Mouse (Mus musculus) heart, embryonic 12.5 days (tissue): ENCODE measurements around the gene Tcl1b2. TPM values are rescaled to one million over a fixed set of nuclear protein-coding genes. Genes with fewer than 3 reads are reported as not detected.
"Not testable (repeated sequence)": the region's sequence is repeated elsewhere in the genome, so short reads cannot be mapped to it uniquely, and the experiment has no call there.

Experiments used
- ATAC-seq: fragments of 200-750 bp; cut with Nextera tagmentation; 2 replicates; pipeline ENCODE4 v1.8.0; 2017; ENCODE audit warnings: moderate TSS enrichment, moderate library complexity; ENCODE audit not compliant: insufficient number of reproducible peaks, low FRiP score
- H3K27ac ChIP-seq: fragments of 300-500 bp; sonication (generic); 2 replicates; pipeline ENCODE4 v1.5.1; 2016; ENCODE audit warnings: mild to moderate bottlenecking, moderate library complexity; ENCODE audit not compliant: poor library complexity, severe bottlenecking
- H3K27me3 ChIP-seq: fragments of 300-500 bp; sonication (generic); replicated peaks from 2 replicates; pipeline ENCODE4 v1.6.1; 2016; ENCODE audit warnings: mild to moderate bottlenecking, moderate library complexity
- H3K36me3 ChIP-seq: fragments of 300-500 bp; sonication (generic); 2 replicates; pipeline ENCODE4 v1.6.1; 2016; ENCODE audit warnings: mild to moderate bottlenecking, moderate library complexity
- H3K4me1 ChIP-seq: fragments of 300-500 bp; sonication (generic); replicated peaks from 2 replicates; pipeline ENCODE4 v1.6.1; 2016; ENCODE audit warnings: mild to moderate bottlenecking
- H3K4me2 ChIP-seq: fragments of 300-500 bp; sonication (generic); 2 replicates; pipeline ENCODE4 v1.6.1; 2016; ENCODE audit warnings: mild to moderate bottlenecking, moderate library complexity
- H3K4me3 ChIP-seq: fragments of 300-500 bp; sonication (generic); 2 replicates; pipeline ENCODE4 v1.5.1; 2016; ENCODE audit warnings: mild to moderate bottlenecking
- H3K9ac ChIP-seq: fragments of 300-500 bp; sonication (generic); 2 replicates; pipeline ENCODE4 v1.6.1; 2016; ENCODE audit warnings: mild to moderate bottlenecking, moderate library complexity
- H3K9me3 ChIP-seq: fragments of 300-500 bp; sonication (generic); replicated peaks from 2 replicates; pipeline ENCODE4 v1.6.1; 2016; ENCODE audit warnings: mild to moderate bottlenecking, moderate library complexity
- WGBS: fragments of 180-500 bp; shearing (Covaris S2); methylation state at CpG from one replicate; pipeline ENCODE4 v1.1.7; 2016; 5-methylcytosine and 5-hydroxymethylcytosine counted together
- polyA plus RNA-seq: library from polyadenylated mRNA; unstranded; fragments of >200 nt; fragmentation: Nextera tagmentation; extraction: Ambion mirVana; gene quantifications from 2 replicates; pipeline ENCODE4 v1.2.1, GENCODE M21; 2016

Tcl1b2 gene
- polyA plus RNA-seq, 1 experiment from 2014 or later = not detected

DNA sequence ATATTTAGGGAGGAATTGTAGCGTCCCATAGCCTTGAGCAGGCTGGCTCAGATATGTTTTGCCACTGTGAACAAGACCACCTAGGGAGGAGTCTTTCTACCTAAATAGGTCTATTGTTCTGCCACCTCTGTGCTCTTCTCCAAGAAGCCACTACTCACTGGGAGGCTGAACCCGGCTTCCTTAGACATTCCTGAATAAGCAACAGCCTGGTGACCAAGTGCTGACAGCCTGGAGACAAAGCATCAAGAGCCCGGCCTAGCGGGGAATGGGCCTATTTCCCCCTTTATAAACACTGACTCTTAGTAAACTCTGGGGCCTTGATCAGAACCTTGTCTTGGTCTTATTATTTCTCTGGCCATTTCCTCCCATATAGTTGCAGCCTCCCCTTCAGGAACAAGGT is 19.3 kb upstream of the Tcl1b2 start:
- Histone ChIP-seq H3K27ac (no peak overlapping the region), H3K9ac (no peak overlapping the region), H3K36me3 (no peaks in the 10 kb centered on the region), H3K9me3 (0 out of 2 replicates have a peak, but pooled peaks cover 3% of the 10 kb centered on the region), H3K27me3 (no peaks in the 10 kb centered on the region), H3K4me1 (no peaks in the 10 kb centered on the region), H3K4me3 (no peak overlapping the region), H3K4me2 (no peak overlapping the region)
- 66% methylated on average over 4 of the region's 4 CpGs for WGBS
- ATAC-seq = no peak

DNA sequence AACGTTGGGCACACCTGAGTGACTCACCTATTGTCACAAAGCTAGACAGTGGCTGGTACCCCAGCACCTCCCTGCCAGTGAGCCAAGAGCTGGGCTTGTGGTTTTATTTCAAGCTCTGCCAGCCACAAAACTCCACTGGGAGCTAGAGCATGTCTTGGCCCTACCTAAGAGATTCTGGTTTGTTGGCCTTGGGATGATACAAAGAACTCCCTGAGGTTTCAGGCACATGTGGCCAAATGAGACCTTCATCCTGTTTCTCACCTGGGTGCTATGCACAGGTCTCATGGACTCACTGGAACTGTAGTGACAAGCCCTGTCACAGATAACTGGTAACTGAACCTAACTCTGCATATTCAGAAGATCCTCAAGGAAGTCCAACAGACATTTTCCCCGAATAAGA is 18.2 kb upstream of the Tcl1b2 start:
- 79% methylated on average over 2 of the region's 2 CpGs for WGBS
- H3K4me2 ChIP-seq = no peak overlapping the region
- no peak overlapping the region for H3K4me3 ChIP-seq
- no peak for ATAC-seq
- no peaks in the 10 kb centered on the region for H3K4me1 ChIP-seq
- H3K9me3 ChIP-seq = 0 out of 2 replicates have a peak, but pooled peaks cover 3% of the 10 kb centered on the region
- H3K36me3 ChIP-seq = no peaks in the 10 kb centered on the region
- H3K27me3 ChIP-seq = no peaks in the 10 kb centered on the region
- H3K9ac ChIP-seq = no peak overlapping the region
- no peak overlapping the region for H3K27ac ChIP-seq

DNA sequence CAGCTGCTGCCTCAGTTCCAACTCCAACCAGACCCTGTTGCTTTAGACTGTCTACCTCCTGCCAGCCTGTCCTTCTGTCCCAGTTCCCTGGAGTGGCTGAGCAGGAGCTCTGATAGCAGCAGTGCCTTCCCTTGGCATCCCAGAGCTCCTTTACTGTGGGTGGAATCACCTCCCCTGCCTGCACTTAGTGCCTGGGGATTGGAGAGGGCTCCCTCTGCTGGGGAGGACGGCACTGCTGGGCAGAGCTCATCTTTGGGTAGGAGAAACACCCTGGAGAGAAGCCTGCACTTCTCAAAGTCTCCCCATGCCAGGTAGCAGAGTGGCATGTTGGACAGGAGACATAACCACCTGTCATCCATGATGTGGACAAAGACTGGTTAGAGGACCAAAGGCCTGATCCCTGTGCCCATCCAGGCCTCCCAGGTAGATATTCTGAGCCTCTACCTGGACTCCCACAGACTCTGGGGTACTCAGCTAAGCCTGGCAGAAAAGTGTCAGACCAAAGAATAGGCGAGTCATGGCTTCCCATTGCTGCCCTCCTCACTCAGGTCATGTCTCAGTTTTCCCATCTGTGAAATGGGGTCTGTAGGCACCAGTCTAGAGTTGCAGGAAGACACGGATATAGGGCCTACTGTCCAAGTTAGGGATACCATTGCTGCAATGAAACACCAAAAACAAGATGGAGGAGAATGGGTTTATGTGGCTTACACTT is 16.2 kb upstream of the Tcl1b2 start:
- H3K4me2 ChIP-seq, H3K9ac ChIP-seq, H3K4me3 ChIP-seq, H3K9me3 ChIP-seq, H3K36me3 ChIP-seq, H3K27me3 ChIP-seq, ATAC-seq, H3K27ac ChIP-seq, H3K4me1 ChIP-seq: not testable (repeated sequence)
- 51% methylated on average over 3 of the region's 3 CpGs for WGBS

DNA sequence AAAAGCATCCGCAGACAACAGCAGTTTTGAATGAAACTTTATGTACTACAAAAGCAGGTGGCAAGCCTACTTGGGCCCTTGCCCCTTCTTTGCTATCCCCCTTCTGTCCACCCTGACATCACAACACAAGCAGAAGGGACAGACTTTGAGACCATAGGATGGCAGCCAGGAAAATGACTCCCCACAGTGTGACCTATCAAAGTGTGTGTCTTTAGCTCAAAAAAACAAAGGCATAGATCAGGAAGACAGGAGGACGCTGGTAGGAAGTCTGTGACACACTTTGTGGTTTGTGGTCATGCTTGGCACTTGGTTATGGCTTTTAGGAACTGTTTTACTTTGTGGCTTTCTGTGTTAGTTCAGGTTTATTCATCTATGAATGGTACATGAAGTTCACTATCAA is 11.6 kb upstream of the Tcl1b2 start:
- 65% methylated on average over 2 of the region's 2 CpGs for WGBS
- not testable (repeated sequence) for H3K27ac ChIP-seq, H3K9me3 ChIP-seq, H3K4me2 ChIP-seq, H3K4me1 ChIP-seq, H3K4me3 ChIP-seq, H3K36me3 ChIP-seq, H3K27me3 ChIP-seq, ATAC-seq, H3K9ac ChIP-seq

DNA sequence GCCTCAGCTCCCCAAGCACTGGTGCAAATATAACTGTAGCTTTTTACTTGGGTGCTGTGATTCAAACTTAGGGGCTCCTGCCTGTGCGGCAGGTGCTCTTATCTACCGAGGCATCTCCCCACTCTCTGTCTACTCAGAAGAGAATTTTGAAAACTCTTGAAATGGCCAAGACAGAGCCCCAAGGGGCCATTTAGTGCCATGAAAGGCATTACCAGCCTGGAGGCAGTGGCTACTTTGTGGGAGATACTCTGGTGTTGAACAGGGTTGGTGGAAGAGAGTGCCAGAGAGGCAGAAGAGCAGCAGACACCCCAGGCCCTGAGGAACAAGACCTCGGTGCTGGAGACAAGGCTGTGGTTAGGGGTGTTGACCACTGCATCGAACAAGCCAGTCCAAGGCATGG is 11.0 kb upstream of the Tcl1b2 start:
- not testable (repeated sequence) for H3K4me2 ChIP-seq, H3K4me1 ChIP-seq, H3K36me3 ChIP-seq, H3K9me3 ChIP-seq, H3K4me3 ChIP-seq, ATAC-seq, H3K9ac ChIP-seq, H3K27me3 ChIP-seq, H3K27ac ChIP-seq
- WGBS = 75% methylated on average over 4 of the region's 4 CpGs

DNA sequence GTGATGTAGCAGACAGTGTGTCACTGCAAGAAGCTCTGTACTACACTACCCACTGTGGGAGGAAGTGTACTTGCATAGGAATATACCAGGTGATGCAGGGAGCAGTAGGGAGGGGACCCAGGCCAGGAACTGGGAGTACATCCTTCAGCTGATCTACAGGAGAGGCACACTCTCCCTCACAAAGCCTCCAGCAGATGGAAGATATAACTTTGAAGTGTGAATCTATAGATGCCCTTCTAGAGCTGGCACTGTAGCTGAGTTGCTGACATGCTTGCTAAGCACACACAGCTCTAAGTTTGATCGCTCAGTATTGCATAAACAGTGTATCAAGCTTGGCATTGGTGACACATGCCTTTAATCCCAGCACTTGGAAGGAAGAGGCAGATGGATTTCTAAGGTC is 8.1 kb upstream of the Tcl1b2 start:
- not testable (repeated sequence) for H3K27me3 ChIP-seq, H3K4me2 ChIP-seq, H3K27ac ChIP-seq, ATAC-seq, H3K9me3 ChIP-seq, H3K4me3 ChIP-seq, H3K9ac ChIP-seq, H3K36me3 ChIP-seq, H3K4me1 ChIP-seq
- 85% methylated on average over 1 of the region's 1 CpGs for WGBS

DNA sequence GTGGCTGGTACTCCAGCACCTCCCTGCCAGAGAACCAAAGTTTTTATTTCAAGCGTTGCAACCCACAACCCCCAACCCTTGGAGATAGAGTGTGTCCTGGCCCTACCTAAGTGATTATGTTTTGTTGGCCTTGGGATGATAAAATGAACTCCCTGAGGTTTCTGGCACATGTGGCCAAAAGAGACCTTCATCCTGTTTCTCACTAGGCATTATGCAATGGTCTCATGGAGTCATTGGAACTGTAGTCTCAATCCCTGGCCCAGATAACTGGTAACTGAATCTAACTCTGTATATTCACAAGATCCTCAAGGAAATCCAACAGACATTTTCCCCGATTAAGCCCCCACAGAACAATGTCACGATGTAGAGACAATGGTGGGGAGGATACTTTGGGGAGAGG is 2.7 kb upstream of the Tcl1b2 start:
- 83% methylated on average over 3 of the region's 3 CpGs for whole genome bisulfite sequencing
- Histone ChIP-seq H3K9ac (no peak overlapping the region), H3K4me1 (no peaks in the 10 kb centered on the region), H3K36me3 (no peaks in the 10 kb centered on the region), H3K4me3 (no peak overlapping the region), H3K27me3 (no peaks in the 10 kb centered on the region), H3K27ac (no peak overlapping the region), H3K9me3 (0 out of 2 replicates have a peak, but pooled peaks cover 3% of the 10 kb centered on the region), H3K4me2 (no peak overlapping the region)
- no peak for ATAC-seq

DNA sequence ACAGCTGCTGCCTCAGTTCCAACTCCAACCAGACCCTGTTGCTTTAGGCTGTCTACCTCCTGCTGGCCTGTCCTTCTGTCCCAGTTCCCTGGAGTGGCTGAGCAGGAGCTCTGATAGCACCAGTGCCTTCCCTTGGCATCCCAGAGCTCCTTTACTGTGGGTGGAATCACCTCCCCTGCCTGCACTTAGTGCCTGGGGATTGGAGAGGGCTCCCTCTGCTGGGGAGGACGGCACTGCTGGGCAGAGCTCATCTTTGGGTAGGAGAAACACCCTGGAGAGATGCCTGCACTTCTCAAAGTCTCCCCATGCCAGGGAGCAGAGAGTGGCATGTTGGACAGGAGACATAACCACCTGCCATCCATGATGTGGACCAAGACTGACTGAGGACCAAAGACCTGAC is 886 bp upstream of the Tcl1b2 start:
- not testable (repeated sequence) for H3K4me2 ChIP-seq, H3K4me3 ChIP-seq, H3K27ac ChIP-seq, ATAC-seq, H3K27me3 ChIP-seq, H3K36me3 ChIP-seq, H3K9me3 ChIP-seq, H3K9ac ChIP-seq, H3K4me1 ChIP-seq
- WGBS = 42% methylated on average over 1 of the region's 1 CpGs

DNA sequence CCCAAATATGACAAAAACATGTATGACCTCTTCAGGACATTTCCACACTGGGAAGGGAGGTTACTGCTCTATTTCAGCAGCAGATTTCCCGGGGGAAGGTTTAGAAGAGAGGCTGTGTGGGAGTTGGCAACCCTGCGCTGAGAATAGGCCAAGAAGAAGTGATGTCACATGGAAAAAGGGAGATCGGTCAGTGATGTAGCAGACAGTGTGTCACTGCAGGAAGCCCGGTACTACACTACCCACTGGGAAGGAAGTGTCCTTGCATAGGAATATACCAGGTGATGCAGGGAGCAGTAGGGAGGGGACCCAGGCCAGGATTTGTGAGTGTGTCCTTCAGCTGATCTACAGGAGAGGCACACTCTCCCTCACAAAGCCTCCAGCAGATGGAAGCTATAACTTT is 9.5 kb downstream of the Tcl1b2 start:
- not testable (repeated sequence) for H3K27ac ChIP-seq, H3K9ac ChIP-seq, ATAC-seq, H3K9me3 ChIP-seq, H3K4me1 ChIP-seq, H3K27me3 ChIP-seq, H3K36me3 ChIP-seq, H3K4me2 ChIP-seq, H3K4me3 ChIP-seq
- 51% methylated on average over 4 of the region's 4 CpGs for WGBS

DNA sequence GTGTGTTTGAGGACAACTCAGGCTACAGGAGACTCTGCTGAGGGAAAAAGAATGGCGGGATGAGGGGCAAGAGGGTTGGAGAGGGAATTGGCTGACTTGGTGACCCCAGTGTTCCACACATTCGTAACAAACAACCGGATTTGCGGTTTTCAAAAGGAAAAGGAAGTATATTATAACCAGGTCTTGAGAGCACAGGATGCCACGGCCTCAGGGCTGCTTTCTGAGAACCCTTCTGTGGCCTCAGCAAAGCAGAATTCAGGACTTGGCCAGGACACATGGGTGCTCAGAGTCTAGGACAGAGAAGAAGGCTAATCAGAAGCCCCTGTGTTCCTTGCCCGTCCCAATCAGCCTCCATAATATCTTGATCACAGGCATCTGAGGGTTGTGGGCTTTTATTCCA is 13.0 kb downstream of the Tcl1b2 start:
- Histone ChIP-seq H3K27ac (no peak overlapping the region), H3K4me1 (no peaks in the 10 kb centered on the region), H3K4me3 (no peak overlapping the region), H3K4me2 (no peak overlapping the region), H3K27me3 (no peaks in the 10 kb centered on the region), H3K9ac (no peak overlapping the region), H3K36me3 (no peaks in the 10 kb centered on the region), H3K9me3 (no peaks in the 10 kb centered on the region)
- 71% methylated on average over 6 of the region's 6 CpGs for WGBS
- no peak for ATAC-seq

DNA sequence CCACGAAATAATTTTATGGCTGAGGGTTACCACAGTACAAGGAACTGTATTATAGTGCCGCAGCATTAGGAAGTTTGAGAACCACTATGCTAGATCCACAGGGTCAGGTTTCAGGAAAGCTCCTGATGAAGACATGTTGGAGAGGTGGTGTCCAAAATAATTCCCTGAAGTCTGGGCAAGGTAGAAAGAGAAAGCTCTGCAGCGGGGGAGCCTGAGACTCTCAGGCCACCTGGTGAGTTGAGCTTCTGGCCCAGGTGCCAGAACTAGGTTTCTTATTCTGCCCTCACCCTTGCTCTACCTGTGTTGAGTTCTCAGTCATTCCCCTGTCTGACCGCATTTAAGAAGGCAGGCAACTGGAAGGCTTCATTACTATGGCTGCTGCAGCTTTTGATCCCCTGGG is 13.6 kb downstream of the Tcl1b2 start, which contains the start of gene Tcl1b1:
Gene Tcl1b1, plus strand, starts transcription at position 301 of the 400 bp plus-strand sequence.
- H3K4me1 ChIP-seq = no peaks in the 10 kb centered on the region
- H3K4me2 ChIP-seq = no peak within 1 kb of the TSS
- WGBS = 75% methylated on average over 4 of the region's 4 CpGs
- H3K36me3 ChIP-seq = no peaks in the 10 kb centered on the region
- H3K9ac ChIP-seq = no peak within 1 kb of the TSS
- H3K27me3 ChIP-seq = no peaks in the 10 kb centered on the region
- H3K9me3 ChIP-seq = no peaks in the 10 kb centered on the region
- ATAC-seq = no peak
- H3K27ac ChIP-seq = no peak within 1 kb of the TSS
- no peak within 1 kb of the TSS for H3K4me3 ChIP-seq

DNA sequence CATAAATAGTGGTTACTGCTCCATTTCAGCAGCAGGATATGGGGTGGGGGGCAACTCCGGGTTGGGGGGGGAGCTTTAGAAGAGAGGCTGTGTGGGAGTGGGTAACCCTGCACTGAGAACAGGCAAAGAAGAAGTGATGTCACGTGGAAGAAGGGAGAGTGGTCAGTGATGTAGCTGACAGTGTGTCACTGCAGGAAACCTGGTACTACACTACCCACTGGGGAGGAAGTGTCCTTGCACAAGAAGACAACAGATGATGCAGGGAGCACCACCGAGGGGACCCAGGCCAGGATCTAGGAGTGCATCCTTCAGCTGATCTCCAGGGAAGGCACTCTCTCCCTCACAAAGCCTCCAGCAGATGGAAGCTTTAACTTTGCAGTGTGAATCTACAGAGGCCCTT is 20.9 kb downstream of the Tcl1b2 start:
- H3K9ac ChIP-seq = no peak overlapping the region
- no peaks in the 10 kb centered on the region for H3K4me1 ChIP-seq
- H3K27me3 ChIP-seq = no peaks in the 10 kb centered on the region
- H3K27ac ChIP-seq = no peak overlapping the region
- H3K4me3 ChIP-seq = no peak overlapping the region
- ATAC-seq = no peak
- WGBS = 56% methylated on average over 3 of the region's 3 CpGs
- H3K9me3 ChIP-seq = no peaks in the 10 kb centered on the region
- H3K36me3 ChIP-seq = no peaks in the 10 kb centered on the region
- no peak overlapping the region for H3K4me2 ChIP-seq
